Mouse (Mus musculus) spleen, postnatal 14 days (tissue): ENCODE results near the gene Tex45.

Source experiments
- DNase-seq, 2 experiments: peaks; one replicate each; pipeline ENCODE4 v3.0.0; 2021 to 2022; ENCODE audit warnings: low spot score in 2 of 2

Gene Tex45

GRCm38 (mm10) chr8:3485192-3485591 is 14.5 kb downstream of the Tex45 start:
- no peak for DNase-seq

- DNase-seq = peak; percentile 35 to 56
Measured at GRCm38 (mm10) chr8:3492901-3493844, 22.5 kb downstream of the Tex45 start, which contains the start of gene Zfp358. Gene Zfp358 (plus strand): TSS chr8:3493138.

DNA sequence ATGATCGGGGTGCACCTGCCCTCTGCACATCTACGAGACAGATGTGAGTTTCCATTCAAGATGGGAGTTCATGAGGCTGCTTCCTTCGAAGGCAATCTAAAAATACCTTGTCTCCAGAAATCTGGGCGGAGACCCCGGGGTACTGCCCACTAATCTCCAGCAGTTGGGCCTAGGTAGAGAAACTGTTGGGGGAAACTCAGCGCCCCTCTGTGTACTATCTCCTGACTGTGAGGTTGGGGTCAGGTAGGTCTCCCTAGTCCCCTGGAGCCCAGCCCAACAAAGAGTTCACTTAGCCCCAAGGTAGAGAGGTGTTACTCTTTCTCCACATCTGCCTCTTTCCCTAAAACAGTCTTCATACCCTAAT is 23.2 kb downstream of the Tex45 start:
- no peak for DNase-seq

- no peak for DNase-seq
Measured at GRCm38 (mm10) chr8:3495578-3496427, 25.1 kb downstream of the Tex45 start.

- no peak for DNase-seq
Measured at GRCm38 (mm10) chr8:3496428-3496748, 25.7 kb downstream of the Tex45 start.

DNA sequence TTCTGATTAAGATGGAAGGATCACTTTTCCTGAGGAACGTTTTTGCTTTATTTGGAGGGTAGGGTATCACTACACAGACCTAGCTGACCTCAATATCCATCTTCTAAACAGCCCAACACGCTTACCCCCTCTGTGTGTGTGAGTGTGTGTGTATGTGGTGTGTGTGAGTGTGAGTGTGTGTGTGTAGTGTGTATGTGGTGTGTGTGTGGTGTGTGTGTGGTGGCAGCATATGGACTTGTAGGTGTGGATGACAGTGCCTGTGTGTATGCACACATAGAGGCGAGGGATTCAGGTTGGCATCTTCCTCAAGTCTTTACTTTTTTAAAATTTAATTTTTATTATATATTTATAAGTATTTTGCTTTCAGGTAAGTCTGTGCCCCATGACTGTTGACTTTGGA is 27.9 kb downstream of the Tex45 start:
- no peak for DNase-seq

DNA sequence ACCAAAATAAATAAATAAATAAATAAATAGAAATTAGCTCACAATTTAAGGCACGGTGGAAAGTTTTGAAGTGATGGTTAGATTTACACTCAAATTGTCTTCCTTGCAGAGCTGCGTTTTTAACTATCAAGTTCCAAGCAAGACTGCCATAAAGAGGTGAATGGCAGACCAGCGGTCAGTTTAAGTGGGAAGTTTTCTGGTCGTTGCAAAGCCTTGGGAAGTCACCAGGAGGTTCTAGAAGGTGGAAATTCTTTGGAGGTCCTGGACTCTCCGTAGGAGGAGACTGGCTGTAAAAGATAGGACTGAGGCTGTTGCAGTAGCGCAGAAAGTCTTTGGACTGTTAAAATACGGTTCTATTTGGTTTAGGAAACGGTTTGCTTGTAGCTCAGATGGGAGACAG is 29.1 kb downstream of the Tex45 start:
- DNase-seq = no peak

- DNase-seq = peak; percentile 97
Measured at GRCm38 (mm10) chr8:3500235-3501090, 29.8 kb downstream of the Tex45 start, which contains the start of gene Mcoln1. Gene Mcoln1 (plus strand): TSS chr8:3500457.

GRCm38 (mm10) chr8:3502217-3502616 is 31.6 kb downstream of the Tex45 start:
- no peak for DNase-seq

DNA sequence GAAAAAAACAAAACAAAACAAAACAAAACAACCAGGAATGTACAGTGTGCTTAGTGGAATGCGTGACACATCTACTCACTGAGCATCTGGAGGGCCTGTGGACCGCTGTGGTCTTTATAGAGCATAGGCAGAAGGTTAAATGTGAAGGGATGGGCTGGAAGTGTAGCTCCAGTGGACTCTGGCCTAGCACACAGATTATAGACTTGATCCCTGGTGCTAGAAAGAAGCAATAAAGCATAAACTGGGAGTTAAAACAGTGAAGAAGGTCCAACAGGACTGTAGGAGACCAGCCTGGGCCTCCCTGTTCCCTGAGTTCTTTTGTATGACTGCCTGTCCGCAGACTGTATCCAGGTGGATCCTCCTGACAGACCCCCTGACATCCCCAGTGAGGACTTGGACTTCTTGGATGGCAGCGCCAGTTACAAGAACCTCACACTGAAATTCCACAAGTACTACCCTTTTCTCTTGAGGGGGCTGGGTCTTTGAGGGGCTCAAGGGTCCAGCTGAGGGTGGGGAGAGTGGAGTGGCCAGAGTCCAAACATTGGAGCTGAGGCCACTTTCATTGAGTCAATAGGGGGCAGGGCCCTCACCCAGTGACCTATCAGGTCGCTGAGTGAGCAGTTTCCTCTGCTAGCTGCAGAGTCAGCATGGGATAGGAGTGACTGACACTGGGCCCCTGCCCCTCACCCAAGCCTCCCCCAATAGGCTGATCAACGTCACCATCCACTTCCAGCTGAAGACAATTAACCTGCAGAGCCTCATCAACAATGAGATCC is 37.5 kb downstream of the Tex45 start:
- no peak for DNase-seq

DNA sequence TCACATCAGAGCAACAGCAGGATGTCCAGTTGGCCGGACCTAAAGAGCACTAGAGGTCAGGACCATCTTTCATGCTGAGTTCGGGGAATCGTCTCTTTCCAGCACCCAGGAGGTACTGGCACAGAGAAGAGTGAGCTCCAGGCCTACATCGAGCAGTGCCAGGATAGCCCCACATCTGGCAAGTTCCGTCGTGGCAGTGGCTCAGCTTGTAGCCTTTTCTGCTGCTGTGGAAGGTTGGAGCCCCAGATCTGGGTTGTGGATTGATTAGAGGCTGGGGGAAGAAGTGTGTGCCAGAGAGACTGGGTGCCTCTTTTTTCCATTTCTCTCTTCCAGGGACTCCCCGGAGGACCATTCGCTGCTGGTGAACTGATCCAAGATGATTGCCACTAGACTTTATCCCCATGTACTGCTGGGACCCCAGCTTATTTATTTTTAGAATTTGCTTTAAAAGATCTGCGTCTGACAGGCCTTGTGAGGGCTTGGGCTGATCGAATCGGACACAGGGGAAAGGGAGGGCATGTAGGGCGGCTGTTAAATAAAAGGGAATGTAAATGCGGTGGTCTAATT is 44.1 kb downstream of the Tex45 start:
- DNase-seq = no peak

- DNase-seq = peak; percentile 79 to 84
Measured at GRCm38 (mm10) chr8:3515260-3515671, 44.6 kb downstream of the Tex45 start, which contains the start of gene Pnpla6. Gene Pnpla6 (plus strand): TSS chr8:3515384.

- no peak for DNase-seq
Measured at GRCm38 (mm10) chr8:3515771-3516417, 45.2 kb downstream of the Tex45 start.

DNA sequence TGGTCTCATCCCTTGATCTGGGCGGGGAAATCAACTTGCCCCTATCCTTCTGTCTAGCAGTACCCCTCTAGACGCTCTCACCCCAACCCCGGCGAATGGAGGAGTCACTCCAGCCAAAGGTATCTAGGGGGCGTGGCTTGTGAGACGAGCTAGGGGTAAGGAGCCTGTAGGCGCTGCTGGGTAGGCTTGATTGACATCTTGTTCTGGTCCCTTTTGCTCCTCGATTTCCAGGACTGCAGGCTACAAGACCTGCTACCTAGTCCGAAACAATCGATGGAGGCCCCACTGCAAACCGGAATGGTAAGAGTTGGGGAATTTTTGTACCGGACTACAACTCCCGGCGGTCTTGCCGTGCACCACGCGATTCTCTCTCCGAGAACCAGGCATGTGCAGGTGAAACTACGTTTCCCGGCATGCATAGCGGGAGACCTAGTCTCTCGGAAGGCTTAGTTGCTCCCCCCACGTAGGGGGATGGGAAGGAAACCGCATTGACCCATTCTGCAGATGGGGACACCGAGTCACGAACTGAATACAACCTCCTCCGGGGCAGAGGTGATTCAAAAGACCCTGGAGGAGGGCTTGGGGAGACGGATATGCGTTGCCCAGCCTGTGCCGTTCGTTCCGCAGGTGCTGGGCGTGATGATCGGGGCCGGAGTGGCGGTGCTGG is 45.9 kb downstream of the Tex45 start:
- peak; percentile 78 to 88 for DNase-seq

- no peak for DNase-seq
Measured at GRCm38 (mm10) chr8:3517117-3517495, 46.4 kb downstream of the Tex45 start.

- peak in 1 of 2 experiments; percentile 52 for DNase-seq
Measured at GRCm38 (mm10) chr8:3522007-3522697, 51.5 kb downstream of the Tex45 start.

- DNase-seq = no peak
Measured at GRCm38 (mm10) chr8:3530816-3531215, 60.2 kb downstream of the Tex45 start.

DNA sequence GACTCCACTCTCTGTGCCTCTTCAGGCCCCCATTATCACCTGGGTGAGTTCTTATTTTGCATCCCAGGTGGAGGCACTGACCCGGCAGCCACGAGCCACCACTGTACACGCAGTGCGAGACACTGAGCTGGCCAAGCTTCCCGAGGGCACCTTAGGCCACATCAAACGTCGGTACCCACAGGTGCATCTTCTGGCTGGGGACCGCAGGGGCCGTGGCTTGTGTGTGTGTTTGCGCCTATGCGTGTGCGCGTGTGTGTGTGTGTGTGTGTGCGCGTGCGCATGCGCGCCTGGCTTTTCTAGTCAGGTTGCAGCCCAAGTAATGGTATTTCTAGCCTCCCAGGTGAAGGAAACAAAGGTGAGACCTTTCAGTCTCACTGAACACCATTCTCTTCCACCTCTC is 61.3 kb downstream of the Tex45 start:
- DNase-seq = no peak
